Mouse (Mus musculus) liver, postnatal 0 days (tissue): ENCODE measurements around the gene Rbpj.

Experiments
- CTCF ChIP-seq: sonication (generic); IDR thresholded peaks from 2 replicates; pipeline ENCODE4 v1.5.1; 2016; ENCODE audit warnings: antibody characterized with exemption, low read depth
- EP300 ChIP-seq: IDR thresholded peaks from 2 replicates; pipeline ENCODE4 v1.6.1; 2016; ENCODE audit warnings: antibody characterized with exemption, low read depth, mild to moderate bottlenecking

GRCm38 (mm10) chr5:53646669-53647068 is 180.7 kb downstream of the Rbpj start:
- TF ChIP-seq CTCF (no peak), EP300 (no peak)
